Mouse (Mus musculus): ENCODE data around the gene Ndufc1.
"Not testable (repeated sequence)": the region's sequence is repeated elsewhere in the genome, so short reads cannot be mapped to it uniquely, and the experiment has no call there.

Ndufc1 gene

DNA sequence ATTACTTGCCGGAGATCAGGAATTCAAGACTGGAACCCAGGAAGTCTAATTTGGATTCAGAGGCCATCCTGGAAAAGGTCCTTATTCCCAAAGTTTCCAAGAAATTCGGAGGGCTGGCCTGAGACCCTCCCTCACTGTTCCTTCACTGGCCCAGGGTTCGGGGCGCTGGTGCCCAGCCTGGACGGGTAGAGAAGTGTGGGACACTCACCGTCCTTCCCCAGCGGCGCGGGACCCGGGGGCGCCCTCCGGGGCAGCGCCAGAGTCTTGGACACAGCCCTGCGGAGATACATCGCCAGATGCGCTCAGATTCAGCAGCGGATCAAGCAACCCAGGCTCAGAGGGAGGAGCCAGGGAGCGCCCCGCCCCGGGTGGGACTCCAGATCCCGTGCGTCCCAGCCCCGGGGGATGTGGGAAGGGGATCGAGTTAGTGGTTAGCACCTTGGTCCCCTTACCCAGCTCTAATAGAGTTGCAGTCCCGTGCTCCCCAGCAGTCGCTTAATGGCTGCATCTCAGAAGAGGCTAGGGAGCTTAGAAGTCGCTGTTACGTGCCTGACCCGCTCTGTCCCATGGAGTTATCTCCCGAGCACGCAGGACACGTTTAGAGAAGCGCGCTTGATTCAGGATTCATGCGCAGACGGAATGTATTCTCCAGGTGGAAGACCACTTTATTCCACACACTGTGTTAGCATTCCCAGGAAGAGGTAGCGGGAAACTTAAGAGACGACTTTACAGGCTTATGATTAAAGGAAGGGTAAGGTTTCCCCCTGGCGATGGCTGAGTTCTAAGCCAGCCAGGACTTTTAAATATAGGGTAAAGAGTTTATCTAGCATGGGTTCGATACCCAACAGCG lies 12.3 kb downstream of the Ndufc1 start, which contains the start of gene Mgarp:
Gene Mgarp (minus strand): TSS at position 520 of the 850 bp plus-strand sequence.
- DNase-seq (ENCODE audit: low spot score in 2 of 2), result peak; percentile 43 to 71

DNA sequence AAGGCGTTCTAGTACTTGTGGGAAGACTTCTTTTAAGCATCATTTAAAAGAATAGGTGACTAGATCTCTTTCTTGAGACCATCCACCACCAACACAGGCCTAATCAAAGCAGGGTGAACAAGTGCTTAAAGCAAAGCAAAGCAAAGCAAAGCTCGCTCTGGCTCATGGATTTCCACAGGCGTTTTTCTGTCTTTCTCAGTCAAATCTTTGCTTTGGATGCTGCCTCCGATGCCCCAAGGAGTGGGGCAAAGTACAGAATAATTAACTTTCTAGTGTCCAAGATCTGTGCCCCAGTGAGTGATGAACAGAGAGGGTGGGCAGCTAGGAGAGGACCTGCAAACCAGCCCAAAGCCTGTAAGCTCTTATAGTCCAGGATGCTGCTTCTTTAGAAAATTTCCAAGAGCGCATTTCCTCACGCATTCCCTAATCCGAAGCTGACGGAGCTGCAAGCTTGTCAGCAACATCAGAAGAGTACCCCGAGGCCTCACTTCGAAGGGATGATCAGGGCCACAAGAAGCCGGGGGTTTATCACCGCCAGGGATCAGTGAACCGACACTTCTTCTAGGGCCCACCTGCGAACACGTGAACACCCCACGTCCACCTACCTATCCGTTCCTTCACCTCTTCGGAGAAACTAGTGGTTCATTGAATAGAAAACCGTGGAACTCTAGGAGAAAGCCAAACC lies 13.2 kb downstream of the Ndufc1 start:
- no peak for DNase-seq (ENCODE audit: low spot score in 2 of 2)

DNA sequence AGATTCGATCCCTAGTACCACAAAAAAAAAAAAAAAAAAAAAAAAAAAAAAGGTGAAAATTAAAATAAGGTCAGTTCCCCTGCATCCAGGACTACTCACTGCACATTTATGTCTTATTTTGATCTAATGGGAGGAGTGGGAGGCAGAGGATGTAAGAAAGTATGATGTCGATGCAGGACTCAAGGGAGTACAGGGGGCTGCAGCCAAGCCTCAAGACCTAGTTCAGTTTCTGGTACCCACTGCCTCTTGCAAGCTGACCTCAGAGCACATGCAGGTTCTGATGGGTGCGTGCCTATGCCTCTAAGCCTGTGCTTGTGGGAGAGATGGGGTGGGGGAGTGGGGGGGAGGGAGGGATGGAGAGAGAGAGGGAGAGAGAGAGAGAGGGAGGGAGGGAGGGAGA lies 13.9 kb downstream of the Ndufc1 start:
- DNase-seq (ENCODE audit: low spot score in 2 of 2), result no peak

DNA sequence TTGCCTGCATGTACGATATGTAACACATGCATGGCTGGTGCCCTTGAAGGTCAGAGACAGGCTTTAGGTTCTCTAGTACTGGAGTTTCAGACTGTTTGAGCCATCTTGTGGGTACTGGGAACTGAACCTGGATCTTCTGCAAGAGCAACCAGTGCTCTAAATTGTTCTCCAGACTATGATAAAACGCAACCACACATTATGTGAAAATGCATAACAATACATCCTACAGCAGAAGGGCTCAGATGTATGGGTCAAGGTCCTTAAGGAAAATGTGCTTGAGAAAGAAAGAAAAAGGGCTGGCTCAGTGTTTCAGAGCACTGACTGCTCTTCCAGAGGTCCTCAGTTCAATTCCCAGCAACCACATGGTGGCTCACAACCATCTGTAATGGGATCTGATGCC lies 15.1 kb downstream of the Ndufc1 start:
- no peak for DNase-seq (ENCODE audit: low spot score in 2 of 2)

DNA sequence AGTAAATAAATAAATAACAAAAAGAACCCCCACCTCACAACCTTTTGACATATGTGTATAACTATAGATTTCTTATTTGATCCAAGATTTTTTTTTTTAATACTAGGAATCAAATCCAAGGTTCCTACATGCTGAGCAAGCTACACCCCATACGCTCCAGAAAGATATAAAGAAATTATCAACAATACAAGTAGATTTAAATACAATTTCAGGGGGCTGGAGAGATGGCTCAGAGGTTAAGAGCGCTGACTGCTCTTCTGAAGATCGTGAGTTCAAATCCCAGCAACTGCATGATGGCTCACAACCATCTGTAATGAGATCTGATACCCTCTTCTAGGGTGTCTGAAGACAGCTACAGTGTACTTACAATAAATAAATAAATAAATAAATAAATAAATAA lies 15.8 kb downstream of the Ndufc1 start:
- not testable (repeated sequence) for DNase-seq (ENCODE audit: low spot score in 2 of 2)

DNA sequence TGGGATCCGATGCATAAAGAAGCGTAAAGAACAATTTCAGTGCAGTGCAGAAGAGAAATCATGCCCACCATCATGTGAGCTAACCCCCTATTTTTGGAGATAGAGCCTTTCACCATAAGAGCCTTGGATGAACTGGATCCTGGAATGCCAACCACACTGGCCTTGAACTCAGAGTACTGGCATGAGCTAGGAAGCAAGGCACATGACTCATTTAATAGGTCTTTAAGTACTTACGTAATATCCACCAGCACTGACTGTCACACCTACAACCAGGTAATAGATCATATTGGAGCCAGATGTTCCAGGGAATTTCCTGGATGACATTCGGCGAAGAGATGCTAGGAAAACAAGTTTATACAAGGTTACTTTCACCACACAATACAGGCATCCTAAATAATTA lies 17.2 kb downstream of the Ndufc1 start:
- DNase-seq (ENCODE audit: low spot score in 2 of 2), result no peak

DNA sequence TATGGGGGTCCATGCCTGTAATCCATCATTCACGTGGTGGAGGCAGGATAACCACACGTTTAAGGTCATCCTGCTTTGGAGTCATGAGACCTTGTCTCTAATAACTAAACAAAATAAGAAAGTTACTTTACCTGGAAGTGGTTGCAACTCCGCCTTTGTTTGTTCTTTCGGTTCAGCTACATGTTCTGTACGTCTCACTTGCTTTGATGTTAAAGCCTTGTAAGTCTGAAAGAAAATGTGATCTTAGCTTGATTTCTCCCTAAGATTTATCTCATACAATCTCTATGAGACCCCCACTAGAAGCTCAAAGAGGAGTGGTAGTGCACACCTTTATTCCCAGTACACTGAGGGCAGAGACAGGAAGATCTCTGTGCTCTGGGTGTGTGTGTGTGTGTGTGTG lies 17.7 kb downstream of the Ndufc1 start:
- DNase-seq (ENCODE audit: low spot score in 2 of 2), result no peak

DNA sequence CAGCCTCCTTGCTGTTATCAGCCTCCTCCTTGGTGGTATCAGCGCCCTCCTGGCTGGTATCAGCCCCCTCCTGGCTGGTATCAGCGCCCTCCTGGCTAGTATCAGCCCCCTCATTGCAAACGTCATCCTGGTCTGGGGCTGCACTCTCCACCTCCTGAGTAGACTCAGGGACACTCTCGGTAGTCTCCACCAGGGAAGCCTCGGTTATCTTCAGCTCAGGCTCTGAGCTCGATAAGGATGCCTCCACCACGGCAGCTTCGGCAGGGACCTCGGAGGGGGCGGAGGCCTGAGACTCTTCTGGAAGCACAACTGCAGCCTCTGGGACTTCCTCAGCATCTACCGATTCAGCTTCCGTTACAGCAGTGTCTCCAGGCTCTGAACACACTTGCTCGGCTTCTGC lies 19.9 kb downstream of the Ndufc1 start:
- no peak for DNase-seq (ENCODE audit: low spot score in 2 of 2)

DNA sequence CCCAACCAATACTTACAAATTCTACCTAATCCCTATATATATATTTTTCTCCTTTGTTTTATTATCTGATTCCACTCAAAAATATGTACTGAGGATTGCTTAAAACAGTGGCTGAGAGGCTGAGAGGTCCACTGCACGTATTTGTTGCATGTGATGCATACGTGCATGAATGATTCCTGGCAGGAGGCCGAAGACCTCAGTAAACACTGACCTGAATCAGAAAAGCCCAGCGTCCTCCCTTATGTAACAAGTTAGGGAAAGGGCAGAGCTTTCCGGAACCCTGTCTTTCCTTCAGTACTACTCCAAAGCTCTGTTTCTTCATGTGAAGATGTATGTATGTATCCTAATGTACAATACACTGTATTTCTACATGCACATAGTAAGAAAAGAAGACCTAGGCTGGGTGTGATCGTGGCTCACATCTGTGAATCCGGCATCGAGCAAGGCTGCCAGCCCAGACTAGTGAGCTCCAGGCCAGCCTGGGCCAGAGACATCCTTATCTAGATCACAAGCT lies 20.9 kb downstream of the Ndufc1 start:
- no peak for DNase-seq (ENCODE audit: low spot score in 2 of 2)

DNA sequence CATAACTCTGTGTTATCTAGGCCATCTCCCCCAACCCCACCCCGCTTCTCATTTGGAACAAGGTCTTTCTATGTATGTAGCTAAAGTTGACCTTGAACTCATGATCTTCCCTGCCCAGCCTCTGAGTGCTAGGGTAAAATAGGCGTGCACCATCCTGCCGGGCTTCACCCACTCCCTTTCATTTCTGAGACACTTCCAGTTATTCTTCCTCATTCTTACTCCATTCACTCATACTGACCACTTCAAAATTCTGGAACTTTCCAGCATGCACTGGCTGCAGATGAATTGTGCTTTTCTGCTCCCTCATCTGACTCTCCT lies 21.7 kb downstream of the Ndufc1 start:
- no peak for DNase-seq (ENCODE audit: low spot score in 2 of 2)

DNA sequence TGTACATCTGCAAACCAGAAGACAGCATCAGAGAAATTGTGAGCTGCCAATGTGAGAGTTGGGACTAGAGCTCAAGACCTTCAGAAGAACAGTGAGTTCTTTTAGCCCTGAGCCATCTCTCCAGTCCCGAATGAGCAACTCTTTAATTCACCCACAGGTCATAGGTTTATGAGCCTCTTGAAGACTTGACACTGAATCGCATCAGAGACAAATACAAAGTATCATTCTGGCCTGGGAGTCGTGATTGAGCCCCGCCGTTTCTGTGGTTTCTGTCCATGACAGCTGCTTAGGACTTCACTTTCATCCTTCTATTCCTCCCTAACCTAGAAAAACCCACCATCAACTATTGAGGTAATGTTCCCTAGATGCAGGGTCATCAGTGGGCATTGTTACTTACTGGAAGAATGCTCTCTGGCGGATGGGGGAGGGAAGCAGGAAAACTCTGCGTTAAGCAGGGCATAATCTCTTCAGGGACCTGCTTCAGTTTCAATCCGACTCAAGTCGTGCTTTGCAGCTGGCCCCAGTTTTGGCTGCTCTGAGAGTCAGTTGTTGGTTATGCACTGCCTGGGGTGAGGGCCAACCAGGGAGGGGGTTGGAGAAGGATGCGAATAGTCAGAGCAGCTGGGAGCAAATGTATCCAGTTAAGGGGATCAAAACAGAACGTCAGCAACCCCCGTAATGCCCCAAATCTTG lies 22.2 kb downstream of the Ndufc1 start:
- peak in 1 of 2 experiments; percentile 18 for DNase-seq (ENCODE audit: low spot score in 2 of 2)

DNA sequence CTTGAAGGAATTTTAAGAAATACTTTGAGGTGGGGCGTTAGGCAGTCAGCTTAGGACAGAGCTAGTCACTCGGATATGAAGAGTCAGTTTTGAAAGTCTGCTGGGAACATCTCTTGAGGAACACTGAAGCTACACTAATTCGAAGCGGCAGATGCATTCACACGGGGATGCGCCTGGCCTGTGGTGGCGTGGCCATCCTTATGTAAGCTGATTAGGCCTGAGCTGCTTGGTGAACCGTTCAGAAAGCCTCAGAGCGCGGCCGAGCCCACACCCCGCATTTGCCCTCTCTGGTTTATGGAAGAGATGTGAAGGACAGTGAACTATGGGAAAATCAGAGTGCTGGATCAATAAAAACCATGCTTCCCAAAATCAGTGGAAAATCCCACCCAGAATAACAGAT lies 25.4 kb downstream of the Ndufc1 start:
- DNase-seq (ENCODE audit: low spot score in 2 of 2), result no peak

DNA sequence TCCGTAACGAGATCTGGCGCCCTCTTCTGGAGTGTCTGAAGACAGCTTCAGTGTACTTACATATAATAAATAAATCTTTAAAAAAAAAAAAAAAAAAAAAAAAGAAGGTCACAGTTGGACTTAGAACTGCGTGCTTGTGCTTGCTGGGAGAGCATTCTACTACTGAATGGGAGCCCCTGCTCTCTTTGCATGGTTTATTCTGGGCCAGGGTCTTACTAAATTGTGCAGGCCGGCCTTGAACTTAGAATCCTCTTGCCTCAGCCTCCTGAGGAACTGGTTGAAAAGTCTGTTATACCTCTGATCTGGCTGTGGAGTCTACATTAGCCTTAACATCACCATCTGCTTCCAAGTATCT lies 28.2 kb downstream of the Ndufc1 start:
- no peak for DNase-seq (ENCODE audit: low spot score in 2 of 2)

DNA sequence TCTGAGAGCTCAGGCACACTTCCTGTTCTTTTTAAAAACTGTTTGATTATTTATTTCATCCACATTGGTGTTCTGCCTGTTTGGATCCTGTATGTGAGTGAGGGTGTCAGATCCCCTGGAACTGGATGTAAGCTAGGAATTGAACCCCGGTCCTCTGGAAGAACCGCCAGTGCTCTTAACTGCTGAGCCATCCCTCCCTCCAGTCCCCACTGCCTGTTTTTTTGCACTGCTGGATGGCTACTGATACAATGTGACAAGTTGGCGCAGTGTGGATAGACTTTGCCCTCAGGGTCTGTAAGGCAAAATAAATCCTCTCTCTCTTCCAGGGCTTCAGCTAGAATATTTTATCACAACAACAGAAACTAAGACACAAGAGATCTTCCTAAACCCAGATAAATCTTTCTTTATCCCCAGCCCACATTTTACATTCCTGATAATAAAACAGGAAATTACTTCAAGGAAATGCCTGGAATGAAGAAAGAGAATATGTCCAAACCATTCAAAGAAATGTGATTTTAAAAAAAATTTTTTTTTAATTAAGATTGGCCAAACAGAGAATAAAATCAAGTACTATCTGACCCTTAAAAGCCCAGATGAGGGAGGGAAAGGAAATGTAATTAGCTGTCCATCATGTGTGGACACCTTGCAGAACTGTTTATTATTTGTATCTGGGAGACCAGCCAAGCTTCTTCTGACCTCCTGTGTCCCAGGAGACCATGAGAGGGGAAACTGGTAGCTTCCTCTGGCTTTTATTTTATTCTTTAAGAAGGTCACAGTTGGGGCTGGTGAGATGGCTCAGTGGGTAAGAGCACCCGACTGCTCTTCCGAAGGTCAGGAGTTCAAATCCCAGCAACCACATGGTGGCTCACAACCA lies 28.8 kb downstream of the Ndufc1 start:
- DNase-seq (ENCODE audit: low spot score in 2 of 2), result no peak

DNA sequence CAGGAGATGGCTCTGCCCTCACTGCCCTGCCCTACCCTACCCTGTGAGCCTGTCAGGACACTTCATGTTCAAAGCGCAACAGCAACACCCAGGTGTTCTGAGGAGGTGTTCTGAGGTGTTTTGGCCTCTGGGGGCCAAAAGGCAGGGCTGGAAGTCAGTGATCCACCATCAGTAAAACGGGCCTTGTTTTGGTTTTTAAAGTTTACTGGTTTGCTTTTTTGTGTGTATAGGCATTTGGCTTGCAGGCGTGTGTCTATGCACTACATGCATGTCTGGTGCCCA lies 30.2 kb downstream of the Ndufc1 start:
- no peak for DNase-seq (ENCODE audit: low spot score in 2 of 2)

DNA sequence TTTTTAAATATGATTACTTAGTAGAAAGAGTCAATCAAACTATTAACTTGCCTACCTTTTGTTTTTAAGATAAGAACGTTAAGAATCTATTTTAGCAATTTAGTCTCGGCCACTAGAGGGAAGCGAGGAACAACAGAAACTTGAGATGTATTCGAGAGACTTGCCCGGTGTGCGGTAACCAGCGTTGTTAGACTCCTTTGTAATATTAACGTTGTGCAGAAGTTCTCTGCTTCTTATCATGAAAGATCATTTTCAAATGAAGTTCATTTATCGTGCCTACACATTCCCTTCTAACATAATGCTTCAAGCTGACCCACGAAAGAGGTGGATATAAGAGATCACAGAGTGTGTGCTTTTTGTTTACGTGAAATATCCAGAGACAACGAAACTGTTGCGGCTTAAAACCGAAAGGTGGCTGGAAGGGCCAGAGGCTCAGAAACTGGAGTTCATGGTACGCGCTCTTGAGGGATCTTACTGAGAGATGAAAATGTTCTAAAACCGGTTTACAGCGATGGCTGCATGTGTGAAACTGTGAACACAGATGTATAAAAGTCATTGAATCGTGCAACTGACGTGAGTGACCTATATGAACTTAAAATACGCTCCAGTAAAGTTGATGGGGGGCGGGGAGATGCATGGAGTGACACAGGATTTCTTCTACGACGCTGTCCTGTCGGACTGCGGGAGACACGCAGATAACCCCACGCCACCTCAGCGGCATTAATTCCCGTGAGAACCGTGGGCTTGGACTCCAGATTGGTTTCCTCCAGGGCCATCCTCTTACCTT lies 30.7 kb downstream of the Ndufc1 start:
- DNase-seq (ENCODE audit: low spot score in 2 of 2), result no peak

DNA sequence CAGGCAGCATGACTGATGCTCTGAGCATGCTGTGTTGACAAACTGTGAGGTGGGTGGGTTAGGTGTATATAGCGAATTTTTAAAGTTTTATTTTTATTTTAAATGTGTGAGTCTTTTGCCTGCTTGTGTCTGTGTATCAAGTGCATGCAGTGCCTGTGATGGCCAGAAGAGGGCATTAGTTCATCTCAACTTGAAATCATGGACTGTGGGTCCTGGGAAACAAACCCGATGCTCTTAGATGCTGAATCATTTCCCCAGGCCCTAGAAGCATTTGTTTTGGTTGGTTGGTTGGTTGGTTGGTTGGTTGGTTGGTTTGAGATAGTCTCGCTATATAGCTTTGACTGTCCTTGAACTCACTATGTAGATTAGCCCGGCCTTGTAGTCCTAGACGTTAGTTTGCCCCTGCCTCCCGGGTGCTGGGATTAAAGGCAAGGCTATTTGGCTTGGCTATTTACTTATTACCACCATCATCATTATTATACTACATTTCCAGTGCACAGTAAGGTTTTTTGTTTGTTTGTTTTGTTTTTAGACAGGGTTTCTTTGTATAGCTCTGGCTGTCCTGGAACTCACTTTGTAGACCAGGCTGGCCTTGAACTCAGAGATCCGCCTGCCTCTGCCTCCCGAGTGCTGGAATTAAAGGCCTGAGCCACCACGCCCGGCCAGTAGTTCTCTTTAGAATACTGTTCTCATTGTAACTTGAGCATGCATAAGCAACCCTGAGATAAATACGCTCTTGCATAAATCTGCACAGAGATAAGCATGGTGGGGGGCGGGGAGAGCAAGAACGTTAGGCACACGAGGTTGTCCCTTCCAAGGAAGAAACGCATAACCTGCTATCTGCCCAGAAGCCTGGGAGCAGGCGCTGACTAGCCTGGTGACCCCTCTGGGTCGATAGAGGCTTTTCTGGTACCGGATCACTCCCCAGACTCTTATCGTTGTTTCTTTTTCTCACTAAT lies 33.2 kb downstream of the Ndufc1 start:
- DNase-seq (ENCODE audit: low spot score in 2 of 2), result no peak

DNA sequence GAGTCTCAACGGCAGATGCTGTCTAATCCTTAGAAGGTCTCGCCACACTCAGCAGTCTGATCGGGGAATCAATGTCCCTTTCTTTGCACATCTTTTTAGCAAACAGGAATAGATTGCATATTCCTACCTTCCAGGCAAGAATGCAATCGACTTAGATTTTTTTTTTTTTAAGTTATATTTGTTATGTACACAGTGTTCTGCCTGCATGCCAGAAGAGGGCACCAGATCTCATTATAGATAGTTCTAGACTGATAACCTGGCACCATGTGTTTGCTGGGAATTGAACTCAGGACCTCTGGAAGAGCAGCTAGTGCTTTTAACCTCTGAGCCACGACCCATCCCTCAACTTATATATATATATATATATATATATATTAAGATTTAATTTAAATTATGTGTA lies 35.2 kb downstream of the Ndufc1 start:
- no peak for DNase-seq (ENCODE audit: low spot score in 2 of 2)

DNA sequence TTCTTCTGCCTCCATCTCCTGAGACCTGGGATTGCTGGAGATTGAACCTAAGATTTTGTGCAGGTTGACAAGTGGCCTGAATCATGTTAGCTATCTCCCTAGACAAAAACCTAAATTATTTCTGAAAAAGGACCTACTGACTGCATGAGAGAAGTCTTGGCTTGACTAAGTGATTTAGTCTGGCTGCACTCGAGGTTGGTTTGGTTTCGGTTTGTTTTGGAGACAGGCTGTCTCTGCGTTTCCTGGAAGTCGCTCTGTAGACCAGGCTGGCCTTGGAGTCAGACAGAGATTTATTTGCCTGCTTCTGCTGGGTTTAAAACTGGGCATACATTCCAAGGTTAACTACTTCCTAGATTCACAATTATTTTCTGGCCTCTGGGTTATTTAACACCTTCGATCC lies 35.9 kb downstream of the Ndufc1 start:
- no peak for DNase-seq (ENCODE audit: low spot score in 2 of 2)

DNA sequence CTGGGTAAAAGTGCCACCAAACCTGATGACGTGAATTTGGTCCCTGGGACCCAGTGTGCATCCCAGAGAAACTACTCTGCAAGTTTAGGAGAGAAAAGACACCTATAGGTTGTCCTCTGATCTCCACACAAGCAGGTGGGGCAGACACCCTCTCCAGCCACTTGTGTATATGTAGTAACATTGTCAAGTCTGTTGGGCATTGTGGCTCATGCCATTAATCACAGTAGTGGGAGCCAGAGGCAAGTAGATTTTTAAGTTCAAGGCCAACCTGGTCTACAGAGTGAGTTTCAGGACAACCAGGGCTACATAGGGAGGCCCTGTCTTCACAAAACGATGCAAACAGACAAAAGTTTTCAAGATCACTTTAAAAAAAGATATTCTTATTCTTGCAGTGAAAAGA lies 37.0 kb downstream of the Ndufc1 start:
- DNase-seq (ENCODE audit: low spot score in 2 of 2), result no peak
